Mouse (Mus musculus) brain, embryonic 18.5 days (tissue): ENCODE measurements around the gene Gm20388.

ENCODE experiments used
- DNase-seq: peaks from one replicate; pipeline ENCODE4 v3.0.0-alpha.2; 2012; ENCODE audit warnings: low read depth, low spot score

Gene Gm20388

GRCm38 (mm10) chr8:121335684-121336083, 1425.0 kb downstream of the Gm20388 start:
- no peak for DNase-seq

- DNase-seq: no peak
These were observed 1432.3 kb downstream of the Gm20388 start for GRCm38 (mm10) chr8:121342931-121343330.

- no peak for DNase-seq
These were observed 1433.8 kb downstream of the Gm20388 start for GRCm38 (mm10) chr8:121344486-121344885.

- DNase-seq: no peak
These were observed 1435.5 kb downstream of the Gm20388 start for GRCm38 (mm10) chr8:121346175-121346574.

GRCm38 (mm10) chr8:121346862-121347261, 1436.2 kb downstream of the Gm20388 start:
- DNase-seq: no peak

- DNase-seq: no peak
These were observed 1438.4 kb downstream of the Gm20388 start for GRCm38 (mm10) chr8:121348998-121349397.

GRCm38 (mm10) chr8:121350803-121351202, 1440.2 kb downstream of the Gm20388 start:
- DNase-seq: no peak

- DNase-seq: no peak
These were observed 1444.2 kb downstream of the Gm20388 start for GRCm38 (mm10) chr8:121354844-121355243.

- no peak for DNase-seq
These were observed 1446.8 kb downstream of the Gm20388 start for GRCm38 (mm10) chr8:121357451-121357850.

- no peak for DNase-seq
These were observed 1448.0 kb downstream of the Gm20388 start for GRCm38 (mm10) chr8:121358609-121359008.

GRCm38 (mm10) chr8:121359131-121359981, 1448.7 kb downstream of the Gm20388 start:
- DNase-seq: no peak

GRCm38 (mm10) chr8:121360001-121360400, 1449.4 kb downstream of the Gm20388 start:
- DNase-seq: no peak

GRCm38 (mm10) chr8:121361166-121361565, 1450.5 kb downstream of the Gm20388 start:
- no peak for DNase-seq

- no peak for DNase-seq
These were observed 1454.0 kb downstream of the Gm20388 start for GRCm38 (mm10) chr8:121364646-121365045.

GRCm38 (mm10) chr8:121365150-121365549, 1454.5 kb downstream of the Gm20388 start:
- no peak for DNase-seq

- DNase-seq: no peak
These were observed 1456.0 kb downstream of the Gm20388 start for GRCm38 (mm10) chr8:121366655-121367054.

GRCm38 (mm10) chr8:121368799-121369198, 1458.2 kb downstream of the Gm20388 start:
- DNase-seq: no peak

- DNase-seq: no peak
These were observed 1458.7 kb downstream of the Gm20388 start for GRCm38 (mm10) chr8:121369378-121369777.

- no peak for DNase-seq
These were observed 1460.6 kb downstream of the Gm20388 start for GRCm38 (mm10) chr8:121371287-121371686.

GRCm38 (mm10) chr8:121371911-121372638, 1461.4 kb downstream of the Gm20388 start:
- DNase-seq: no peak

GRCm38 (mm10) chr8:121372639-121372986, 1462.0 kb downstream of the Gm20388 start:
- DNase-seq: no peak

- DNase-seq: no peak
These were observed 1463.6 kb downstream of the Gm20388 start for GRCm38 (mm10) chr8:121374284-121374683.

- DNase-seq: no peak
These were observed 1464.1 kb downstream of the Gm20388 start for GRCm38 (mm10) chr8:121374777-121375176.
